Mouse (Mus musculus) spleen, postnatal 10 days (tissue): Measurements from ENCODE around the gene Rb1.

Experiments used
- DNase-seq, 2 experiments: peaks; one replicate each; pipeline ENCODE4 v3.0.0; 2021 to 2022; ENCODE audit warnings: low spot score in 2 of 2

The Rb1 gene

GRCm38 (mm10) chr14:73262210-73262609 lies 63.4 kb downstream of the Rb1 start:
- no peak for DNase-seq

- no peak for DNase-seq
These were observed 67.4 kb downstream of the Rb1 start for GRCm38 (mm10) chr14:73258181-73258580.

- no peak for DNase-seq
These were observed 68.3 kb downstream of the Rb1 start for GRCm38 (mm10) chr14:73257348-73257747.

DNA sequence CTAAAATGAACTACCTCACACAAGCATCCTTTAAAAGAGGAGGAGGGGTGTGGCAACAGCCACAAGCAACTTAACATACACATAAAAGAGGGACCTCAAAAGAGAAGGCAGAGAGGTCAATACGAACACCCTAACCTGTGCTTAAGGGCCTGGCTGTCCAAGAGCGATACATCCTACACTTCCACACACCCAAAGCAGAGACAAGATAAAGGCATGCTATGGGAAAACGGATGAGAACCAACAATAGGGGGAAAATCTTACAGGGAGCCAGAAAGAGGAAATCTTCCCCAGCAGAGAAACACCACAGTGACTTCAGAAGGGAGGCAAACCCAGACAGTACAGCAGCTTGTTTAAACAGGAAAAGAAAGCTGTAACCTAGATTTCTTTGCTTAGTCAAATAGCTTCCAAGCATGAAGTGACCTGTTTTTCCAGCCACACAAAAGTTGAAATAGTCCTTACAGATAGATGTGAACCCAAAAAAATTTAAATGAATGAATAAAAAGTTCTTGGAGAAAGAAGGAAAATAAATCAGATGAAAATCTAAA lies 70.1 kb downstream of the Rb1 start:
- no peak for DNase-seq

DNA sequence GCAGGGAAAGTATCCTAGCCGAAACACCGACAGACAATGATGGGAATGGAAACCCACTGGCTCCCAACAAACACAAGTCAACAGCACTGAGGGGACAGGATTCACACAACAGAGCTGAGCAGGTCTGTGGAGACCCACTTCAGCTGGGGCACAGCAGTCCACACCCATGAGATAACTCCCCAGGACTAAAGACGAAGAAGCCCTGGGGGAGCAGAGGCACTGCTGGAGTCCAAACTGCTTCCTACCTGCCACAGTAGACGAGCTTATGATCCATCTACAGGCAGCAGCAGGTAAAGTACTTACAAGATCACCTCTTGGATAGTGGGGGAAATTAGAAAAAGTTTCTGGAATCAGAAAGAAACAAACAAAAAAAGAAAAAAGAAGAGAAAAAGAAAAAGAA lies 71.2 kb downstream of the Rb1 start:
- no peak for DNase-seq

DNA sequence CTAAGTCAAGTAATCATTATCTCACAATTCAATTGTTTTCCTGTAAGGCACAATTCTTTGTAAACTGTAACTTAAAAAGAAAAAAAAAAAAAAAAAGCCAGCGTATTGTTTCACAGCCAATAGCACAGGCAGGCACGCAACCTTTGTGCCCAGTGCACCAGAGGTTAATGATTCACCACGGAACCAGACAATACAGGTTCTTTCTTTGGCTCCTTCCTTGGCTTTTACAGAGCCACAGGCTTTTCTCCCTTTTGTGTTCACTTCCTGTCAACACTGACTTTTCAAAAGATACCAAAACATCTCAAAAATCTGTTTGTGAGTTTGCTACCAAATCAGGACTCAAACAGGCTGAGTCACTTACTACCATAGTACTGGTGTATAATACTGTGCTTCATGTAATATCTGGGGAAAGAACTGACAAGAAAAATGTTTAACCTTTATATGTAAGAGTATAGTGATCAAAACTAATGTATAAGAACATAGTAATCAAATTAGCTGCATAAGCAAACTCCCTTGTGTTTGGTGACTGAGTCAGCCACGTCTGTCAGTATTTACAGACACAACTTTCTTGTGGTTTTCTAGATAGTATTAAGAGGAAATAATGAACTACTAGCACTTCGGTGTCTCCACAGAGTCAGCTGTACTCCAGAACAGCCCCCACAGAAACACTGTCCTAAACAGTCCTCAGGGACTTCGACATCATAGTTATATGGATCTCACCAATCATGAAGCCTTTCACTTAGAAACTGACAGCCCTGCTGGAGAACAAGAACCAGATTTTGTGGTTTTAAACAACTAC lies 72.0 kb downstream of the Rb1 start:
- no peak for DNase-seq

DNA sequence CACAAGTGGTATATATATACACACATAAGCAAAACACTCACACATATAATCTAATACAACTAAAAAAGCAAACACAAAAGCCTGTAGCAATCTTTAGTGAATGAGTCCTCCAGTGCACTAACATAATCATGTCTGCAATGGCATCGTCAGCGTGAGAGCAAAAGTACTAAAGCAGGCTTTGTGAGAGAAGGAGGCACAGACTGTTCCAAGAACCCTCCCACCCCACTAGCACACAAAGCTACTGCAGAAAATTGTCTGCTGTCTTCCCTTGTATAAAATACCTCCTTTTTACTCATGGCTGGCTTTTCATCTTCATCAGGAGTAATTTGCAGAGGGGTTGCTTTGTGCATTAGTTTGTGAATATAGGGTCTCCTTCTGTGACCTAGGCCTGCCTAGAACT lies 73.3 kb downstream of the Rb1 start:
- no peak for DNase-seq

DNA sequence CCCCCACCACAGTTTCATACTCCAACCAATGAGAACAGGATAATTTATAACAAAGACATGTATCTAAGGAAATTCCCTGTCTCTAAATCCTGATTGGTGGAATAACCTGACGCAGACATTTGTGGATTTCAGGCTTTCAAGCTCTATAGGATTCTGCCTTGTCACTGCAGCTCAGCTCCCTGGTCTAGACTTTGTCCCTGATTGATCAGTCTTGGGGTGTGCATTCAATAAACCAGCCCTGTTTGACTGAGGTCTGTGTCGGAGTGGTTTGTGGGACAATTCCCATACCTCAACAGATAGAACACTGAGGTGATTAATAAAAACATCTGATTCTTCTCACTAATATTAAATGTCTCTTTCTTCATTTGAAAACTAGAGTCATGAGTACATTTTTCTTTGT lies 75.6 kb downstream of the Rb1 start:
- DNase-seq = no peak

- no peak for DNase-seq
These were observed 81.5 kb downstream of the Rb1 start for GRCm38 (mm10) chr14:73244061-73244597.

DNA sequence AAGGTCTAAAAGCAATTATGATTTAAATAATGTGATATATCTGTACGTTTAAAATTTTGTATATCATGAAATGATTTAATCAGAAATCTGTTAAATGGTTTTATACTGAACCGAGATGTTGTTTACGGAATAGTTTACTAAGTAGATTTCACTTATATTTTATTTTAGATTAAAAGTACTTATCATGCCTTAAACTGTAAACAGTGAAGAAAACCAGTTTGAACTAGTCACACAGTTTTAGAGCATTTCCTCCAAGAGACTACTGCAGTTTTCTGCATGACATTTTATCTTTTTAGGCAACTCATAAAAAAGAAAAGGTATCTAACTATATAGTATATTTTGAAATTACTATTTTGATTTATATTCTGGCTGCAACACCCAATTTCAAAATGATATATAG lies 85.8 kb downstream of the Rb1 start:
- no peak for DNase-seq

GRCm38 (mm10) chr14:73239291-73239690 lies 86.3 kb downstream of the Rb1 start:
- DNase-seq = no peak

GRCm38 (mm10) chr14:73238498-73239250 lies 86.9 kb downstream of the Rb1 start:
- DNase-seq = peak in 1 of 2 experiments; percentile 41

DNA sequence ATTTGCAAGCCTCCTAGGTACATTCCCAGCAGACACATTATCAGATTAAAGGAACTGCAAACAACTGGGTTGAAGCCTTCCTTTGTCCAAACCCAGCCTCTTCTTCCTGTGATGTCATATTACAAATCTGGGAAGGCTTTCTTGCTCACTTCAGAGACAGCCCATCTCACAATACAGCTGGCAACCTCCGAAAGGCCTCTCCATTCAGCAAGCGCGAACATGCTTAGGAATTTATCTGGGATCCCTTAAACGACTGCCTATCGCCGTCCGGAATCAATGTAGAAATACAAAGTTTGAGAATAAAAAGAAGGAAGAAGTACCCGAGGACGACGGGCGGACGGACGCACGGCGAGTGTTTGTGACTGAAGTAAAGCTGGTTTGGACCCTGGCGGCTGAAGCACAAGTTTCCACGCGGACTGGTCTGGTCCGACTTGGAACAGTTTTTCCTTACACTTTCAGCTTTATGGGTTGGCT lies 87.7 kb downstream of the Rb1 start, which contains the start of gene Lpar6:
Lpar6 (plus strand) TSS at position 48 of the 474 bp plus-strand sequence.
- DNase-seq = peak in 1 of 2 experiments; percentile 32

DNA sequence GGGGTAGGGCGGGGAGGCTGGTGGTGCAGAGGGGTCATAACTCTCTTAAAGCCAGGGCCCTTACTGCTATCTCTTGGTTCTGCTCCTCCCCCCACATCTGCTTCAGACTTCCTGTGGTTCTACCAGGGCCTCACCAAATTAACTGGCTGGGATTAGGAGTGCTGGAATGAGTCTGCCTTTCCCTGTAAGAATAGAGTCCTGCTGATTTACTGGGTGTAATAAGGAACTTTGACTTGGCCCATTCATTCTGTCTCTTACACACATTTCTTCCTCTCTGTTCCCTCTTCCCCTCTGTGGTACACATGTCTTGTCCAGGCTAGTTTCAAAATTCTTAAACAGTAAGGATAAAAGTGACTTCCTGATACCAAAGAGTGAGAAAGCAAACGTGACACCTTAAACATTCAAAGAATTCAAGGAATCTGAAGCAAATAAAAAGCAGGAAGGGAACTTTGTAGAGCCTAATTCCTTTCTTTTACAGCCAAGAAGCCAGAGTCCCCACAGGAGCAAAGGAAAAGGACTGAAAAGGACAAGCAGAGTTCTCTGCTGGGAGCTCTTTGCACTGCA lies 91.1 kb downstream of the Rb1 start:
- DNase-seq = no peak

DNA sequence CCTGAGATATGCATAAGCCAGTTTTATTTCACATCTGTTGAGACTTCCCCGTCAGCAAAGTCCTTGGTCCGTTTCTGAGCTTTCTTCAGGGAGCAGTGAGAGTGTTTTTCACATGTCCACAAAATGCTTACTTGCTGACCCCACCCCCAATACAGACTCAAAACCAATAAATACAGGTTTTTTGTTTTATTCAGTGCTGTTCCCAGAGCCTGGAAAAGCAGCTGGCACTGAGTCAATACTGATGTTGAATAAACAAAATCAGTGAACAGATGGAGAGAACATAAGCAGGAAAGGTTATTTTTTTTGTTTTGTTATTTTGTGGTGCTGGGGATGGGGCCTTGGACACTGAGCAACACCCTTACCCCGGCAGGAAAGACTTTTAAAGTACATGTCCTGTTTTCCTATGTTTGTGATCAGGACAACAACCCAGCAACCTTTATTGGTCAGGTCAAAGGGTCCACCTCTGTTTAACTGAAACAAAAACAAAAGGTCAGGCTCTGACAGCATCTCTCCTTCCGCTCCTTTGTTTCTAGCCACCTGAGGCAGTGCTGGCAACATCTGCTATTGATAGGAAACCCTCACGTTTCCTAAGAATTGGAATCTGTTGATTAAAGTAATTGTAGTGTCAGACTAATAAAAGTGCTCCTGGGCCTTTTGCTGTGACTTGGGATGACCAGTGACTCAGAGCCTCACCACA lies 94.2 kb downstream of the Rb1 start:
- no peak for DNase-seq

GRCm38 (mm10) chr14:73226849-73227248 lies 98.8 kb downstream of the Rb1 start:
- no peak for DNase-seq

GRCm38 (mm10) chr14:73226346-73226745 lies 99.3 kb downstream of the Rb1 start:
- no peak for DNase-seq

GRCm38 (mm10) chr14:73222316-73222970 lies 103.2 kb downstream of the Rb1 start:
- DNase-seq = no peak

DNA sequence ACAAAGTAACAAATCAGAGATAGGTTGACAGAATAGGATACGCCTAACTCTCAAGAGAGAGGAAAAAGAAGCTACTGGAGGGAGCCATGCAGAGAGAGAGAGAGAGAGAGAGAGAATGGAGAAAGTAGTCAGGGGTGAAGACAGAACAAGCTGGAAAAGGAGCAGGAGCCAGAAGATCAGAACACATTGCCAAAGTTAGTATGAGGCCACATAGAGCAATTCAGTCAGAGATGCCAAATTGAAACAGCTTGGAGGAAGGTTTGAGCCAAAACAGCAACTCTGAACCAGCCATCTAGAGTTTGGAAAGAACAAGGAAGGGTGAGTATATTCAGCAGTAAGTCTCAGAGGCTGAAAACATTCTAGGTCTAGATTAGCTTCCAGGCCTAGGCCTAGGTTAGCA lies 108.6 kb downstream of the Rb1 start:
- no peak for DNase-seq

DNA sequence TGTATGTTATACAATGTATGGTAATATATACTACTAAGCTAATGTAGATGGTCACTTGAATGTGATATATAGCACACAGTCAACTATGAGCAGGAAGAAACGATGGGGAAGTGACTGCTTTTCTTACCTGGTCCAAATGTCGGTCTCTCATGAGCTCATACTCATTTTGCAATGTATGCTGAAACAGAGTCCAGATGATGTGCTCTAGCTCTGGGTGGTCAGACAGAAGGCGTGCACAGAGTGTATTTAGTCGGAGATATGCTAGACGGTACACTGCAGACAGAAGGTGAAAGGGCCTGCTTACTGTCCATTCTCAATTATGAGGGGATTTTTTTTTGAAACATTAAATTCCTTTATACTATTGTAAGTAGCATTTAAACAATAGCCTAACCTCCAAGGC lies 114.1 kb downstream of the Rb1 start:
- no peak for DNase-seq

DNA sequence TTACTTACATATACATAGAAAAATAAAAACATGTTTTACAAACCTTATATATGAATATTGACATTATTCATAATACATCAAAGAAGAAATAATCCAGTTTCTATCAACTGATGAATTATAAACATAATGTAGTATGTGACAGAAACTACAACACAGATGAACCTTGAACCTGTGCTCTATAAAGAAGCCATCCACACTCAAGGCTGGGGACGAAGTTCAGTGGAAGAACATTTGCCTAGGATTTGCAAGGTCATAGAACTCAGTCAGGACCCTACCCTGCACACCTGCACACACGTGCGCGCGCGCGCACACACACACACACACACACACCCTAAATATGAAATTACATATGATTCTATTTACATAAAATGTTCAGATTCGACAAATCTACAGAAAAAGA lies 115.4 kb downstream of the Rb1 start:
- DNase-seq = no peak
